Mouse (Mus musculus) urinary bladder, postnatal 36 days (tissue): ENCODE results near the gene H2-M1.

Source experiments
- DNase-seq, 2 experiments: peaks; one replicate each; pipeline ENCODE4 v3.0.0; 2022; ENCODE audit warnings: low spot score in 2 of 2, mixed read lengths in 1 of 2

Gene H2-M1

GRCm38 (mm10) chr17:36672119-36672518 is at the start of gene H2-M1:
H2-M1 (minus strand) TSS chr17:36672219.
- no peak for DNase-seq

- no peak for DNase-seq
Measured at GRCm38 (mm10) chr17:36697693-36698092, 25.7 kb upstream of the H2-M1 start.

GRCm38 (mm10) chr17:36642566-36642965 is 29.5 kb downstream of the H2-M1 start, which contains the start of gene H2-M9:
H2-M9 (minus strand) TSS chr17:36642666.
- no peak for DNase-seq
